Mouse (Mus musculus) heart, embryonic 10.5 days (tissue): ENCODE measurements around the gene Gm20878. TPM values are rescaled to one million over a fixed set of nuclear protein-coding genes. Genes with fewer than 3 reads are reported as not detected.
"Not testable (repeated sequence)": the region's sequence is repeated elsewhere in the genome, so short reads cannot be mapped to it uniquely, and the experiment has no call there.

Source experiments
- DNase-seq: peaks from one replicate; pipeline ENCODE4 v3.0.0-alpha.2; 2017; ENCODE audit warnings: low spot score
- H3K27ac ChIP-seq: fragments of 300-500 bp; sonication (generic); 2 replicates; pipeline ENCODE4 v1.5.1; 2016; ENCODE audit warnings: mild to moderate bottlenecking
- H3K27me3 ChIP-seq: fragments of 300-500 bp; sonication (generic); 2 replicates; pipeline ENCODE4 v1.6.1; 2016; ENCODE audit warnings: mild to moderate bottlenecking; ENCODE audit not compliant: poor library complexity, insufficient read depth, severe bottlenecking
- H3K36me3 ChIP-seq: fragments of 300-500 bp; sonication (generic); 2 replicates; pipeline ENCODE4 v1.6.1; 2016; ENCODE audit warnings: mild to moderate bottlenecking, moderate library complexity
- H3K4me1 ChIP-seq: fragments of 300-500 bp; sonication (generic); 2 replicates; pipeline ENCODE4 v1.6.1; 2016; ENCODE audit warnings: mild to moderate bottlenecking
- H3K4me3 ChIP-seq: fragments of 300-500 bp; sonication (generic); 2 replicates; pipeline ENCODE4 v1.5.1; 2016; ENCODE audit warnings: mild to moderate bottlenecking, moderate library complexity
- H3K9me3 ChIP-seq: fragments of 300-500 bp; sonication (generic); 2 replicates; pipeline ENCODE4 v1.6.1; 2016; ENCODE audit warnings: mild to moderate bottlenecking, moderate library complexity
- WGBS: fragments of 180-500 bp; shearing (Covaris S2); methylation state at CpG from one replicate; pipeline ENCODE4 v1.1.7; 2016; 5-methylcytosine and 5-hydroxymethylcytosine counted together
- polyA plus RNA-seq: library from polyadenylated mRNA; unstranded; fragments of >200 nt; fragmentation: Nextera tagmentation; extraction: Ambion mirVana; gene quantifications from 2 replicates; pipeline ENCODE4 v1.2.1, GENCODE M21; 2016

The Gm20878 gene
- polyA plus RNA-seq, result 1.2 and 1.7 TPM in 2 replicates

- not testable (repeated sequence) for H3K27ac ChIP-seq
- WGBS, result no CpG with 5 or more reads among the region's 8 CpGs
Observed at GRCm38 (mm10) chr4:41941272-41941671, at the start of gene Gm20878. Gene Gm20878 (plus strand): TSS chr4:41941572.

GRCm38 (mm10) chr4:41903310-41903709, 38.1 kb upstream of the Gm20878 start, which contains the start of gene Gm21541:
Gene Gm21541 (plus strand): TSS chr4:41903610.
- not testable (repeated sequence) for H3K27me3 ChIP-seq, DNase-seq, H3K4me1 ChIP-seq, H3K36me3 ChIP-seq, H3K9me3 ChIP-seq, H3K4me3 ChIP-seq, H3K27ac ChIP-seq
- no CpG with 5 or more reads among the region's 5 CpGs for WGBS

More at GRCm38 (mm10) chr4:41941272-41941671, at the start of gene Gm20878:
- H3K4me3 ChIP-seq, H3K9me3 ChIP-seq, DNase-seq, H3K36me3 ChIP-seq, H3K27me3 ChIP-seq, H3K4me1 ChIP-seq: not testable (repeated sequence)

- not testable (repeated sequence) for H3K36me3 ChIP-seq, DNase-seq, H3K27me3 ChIP-seq, H3K27ac ChIP-seq, H3K4me3 ChIP-seq, H3K4me1 ChIP-seq, H3K9me3 ChIP-seq
- WGBS, result no CpG with 5 or more reads among the region's 1 CpGs
Observed at GRCm38 (mm10) chr4:41965758-41966157, 24.4 kb downstream of the Gm20878 start, which contains the start of gene Fam205a4. Gene Fam205a4 (plus strand): TSS chr4:41966058.

Other genes starting within 250 kb of the Gm20878 start
- 2.6 and 8.9 TPM in 2 replicates for gene Cntfr, start 244.5 kb upstream of the Gm20878 start, polyA plus RNA-seq
- 144 and 147 TPM in 2 replicates for gene Il11ra1, start 241.6 kb upstream of the Gm20878 start, polyA plus RNA-seq
- gene Rpp25l, start 228.0 kb upstream of the Gm20878 start, polyA plus RNA-seq, result 54.5 and 71.3 TPM in 2 replicates
- 143 and 146 TPM in 2 replicates for gene Dctn3, start 218.4 kb upstream of the Gm20878 start, polyA plus RNA-seq
- gene Arid3c, start 210.4 kb upstream of the Gm20878 start, polyA plus RNA-seq, result not detected in 2 replicates
- 52.7 and 69.7 TPM in 2 replicates for gene Galt, start 186.3 kb upstream of the Gm20878 start, polyA plus RNA-seq
- 79.3 and 97.8 TPM in 2 replicates for gene Sigmar1, start 185.4 kb upstream of the Gm20878 start, polyA plus RNA-seq
- gene Ccl27a, start 167.3 kb upstream of the Gm20878 start, polyA plus RNA-seq, result 38.1 and 39.7 TPM in 2 replicates
- not detected in 2 replicates for gene Gm21541, start 38.0 kb upstream of the Gm20878 start, polyA plus RNA-seq
- 0.06 and 0.07 TPM in 2 replicates for gene Fam205a4, start 24.5 kb downstream of the Gm20878 start, polyA plus RNA-seq
- gene Gm21093, start 93.2 kb downstream of the Gm20878 start, polyA plus RNA-seq, result 0.14 TPM in 1 of 2 replicates, not detected in the other
- not detected in 2 replicates for gene Gm3893, start 149.6 kb downstream of the Gm20878 start, polyA plus RNA-seq
- gene Gm13304, start 173.2 kb downstream of the Gm20878 start, polyA plus RNA-seq, result 0.17 and 0.24 TPM in 2 replicates
- 0.50 and 0.74 TPM in 2 replicates for gene Gm13306, start 211.9 kb downstream of the Gm20878 start, polyA plus RNA-seq
- 0.33 TPM in 1 of 2 replicates, not detected in the other for gene Gm13305, start 227.0 kb downstream of the Gm20878 start, polyA plus RNA-seq